Mouse (Mus musculus) liver, embryonic 14.5 days (tissue): ENCODE data around the gene Riiad1. TPM values are rescaled to one million over a fixed set of nuclear protein-coding genes. Genes with fewer than 3 reads are reported as not detected.

Source experiments
- ATAC-seq: fragments of 200-750 bp; cut with Nextera tagmentation; 2 replicates; pipeline ENCODE4 v1.8.0; 2017; ENCODE audit warnings: moderate number of reproducible peaks, mild to moderate bottlenecking, moderate library complexity; ENCODE audit not compliant: insufficient read depth
- DNase-seq, 3 experiments: peaks; one replicate each; pipeline ENCODE4 v3.0.0-alpha.2; 2012 to 2013; ENCODE audit warnings: low read depth in 3 of 3, low spot score in 3 of 3
- H3K27ac ChIP-seq: fragments of 300-500 bp; sonication (generic); 2 replicates; pipeline ENCODE4 v1.5.1; 2014; ENCODE audit warnings: moderate library complexity, mild to moderate bottlenecking, control low read depth, inconsistent platforms
- H3K27me3 ChIP-seq: fragments of 300-500 bp; sonication (generic); 2 replicates; pipeline ENCODE4 v1.6.1; 2014; ENCODE audit warnings: mild to moderate bottlenecking, low read length, moderate library complexity; ENCODE audit not compliant: control insufficient read depth, insufficient read depth
- H3K36me3 ChIP-seq: fragments of 300-500 bp; sonication (generic); replicated peaks from 2 replicates; pipeline ENCODE4 v1.6.1; 2014; ENCODE audit warnings: low read depth; ENCODE audit not compliant: control insufficient read depth, insufficient read depth
- H3K4me1 ChIP-seq, 2 experiments: fragments of 200-500 bp in 1 of 2; fragments of 300-500 bp in 1 of 2; sonication (generic) in 1 of 2; replicated peaks; 2 replicates each; pipeline ENCODE4 v1.6.1; 2012 to 2014; ENCODE audit warnings: antibody characterized with exemption in 1 of 2, inconsistent platforms in 1 of 2, low read length in 1 of 2; ENCODE audit not compliant: control insufficient read depth in 2 of 2, insufficient read depth in 2 of 2
- H3K4me2 ChIP-seq: fragments of 300-500 bp; sonication (generic); 2 replicates; pipeline ENCODE4 v1.6.1; 2014; ENCODE audit warnings: low read depth, mild to moderate bottlenecking, control low read depth, moderate library complexity
- H3K4me3 ChIP-seq, 2 experiments: fragments of 200-500 bp in 1 of 2; fragments of 300-500 bp in 1 of 2; sonication (generic) in 1 of 2; 2 replicates each; pipeline ENCODE4 v1.5.1; 2012 to 2014; ENCODE audit warnings: low read depth in 2 of 2, low read length in 2 of 2, mild to moderate bottlenecking in 2 of 2, control low read depth in 1 of 2, inconsistent platforms in 1 of 2, moderate library complexity in 1 of 2; ENCODE audit not compliant: insufficient read depth in 1 of 2
- H3K9ac ChIP-seq: fragments of 300-500 bp; sonication (generic); replicated peaks from 2 replicates; pipeline ENCODE4 v1.6.1; 2014; ENCODE audit warnings: mild to moderate bottlenecking, control low read depth, moderate library complexity
- H3K9me3 ChIP-seq: fragments of 300-500 bp; sonication (generic); 2 replicates; pipeline ENCODE4 v1.6.1; 2016; ENCODE audit warnings: low read length, mixed read lengths; ENCODE audit not compliant: control insufficient read depth
- CTCF ChIP-seq: IDR thresholded peaks from 2 replicates; pipeline ENCODE4 v1.5.1; 2016; ENCODE audit warnings: antibody characterized with exemption, low read depth, control low read depth
- EP300 ChIP-seq: IDR thresholded peaks from 2 replicates; pipeline ENCODE4 v1.6.1; 2016; ENCODE audit warnings: antibody characterized with exemption, low read depth
- WGBS: fragments of 180-500 bp; shearing (Covaris S2); extraction: QIAGEN DNeasy Blood & Tissue Kit; methylation state at CpG from one replicate; pipeline ENCODE4 v1.1.7; 2014; ENCODE audit not compliant: insufficient replicate concordance; 5-methylcytosine and 5-hydroxymethylcytosine counted together
- polyA plus RNA-seq, 2 experiments: library from polyadenylated mRNA; depleted of rRNA in 1 of 2; stranded (reverse) in 1 of 2; unstranded in 1 of 2; fragments of >200 nt; fragmentation: Nextera tagmentation in 1 of 2; extraction: Ambion mirVana in 1 of 2; gene quantifications; 2 replicates each; pipeline versions ENCODE4 v1.2.1 to v1.2.3; 2012 to 2014

Gene Riiad1
- polyA plus RNA-seq (2012; rRNA removed), result not detected in 2 replicates
- polyA plus RNA-seq (2014; fragmentation: Nextera tagmentation; extraction: Ambion mirVana), result not detected in 2 replicates

- H3K4me2 ChIP-seq, result no peak within 1 kb of the TSS
- 12% methylated on average over 16 of the region's 16 CpGs for WGBS
- DNase-seq (no peak), ATAC-seq (no peak)
- peaks cover 24% of the 10 kb centered on the region for H3K27me3 ChIP-seq
- H3K4me1 ChIP-seq, result peaks cover 0 to 4% of the 10 kb centered on the region in 2 experiments; a peak in 2 of 4 replicates
- TF ChIP-seq EP300 (no peak), CTCF (no peak)
- H3K36me3 ChIP-seq, result no peaks in the 10 kb centered on the region
- H3K9ac ChIP-seq, result no peak within 1 kb of the TSS
- no peak within 1 kb of the TSS for H3K4me3 ChIP-seq
- no peak within 1 kb of the TSS for H3K27ac ChIP-seq
- H3K9me3 ChIP-seq, result no peaks in the 10 kb centered on the region
These were observed at the start of gene Riiad1 for GRCm38 (mm10) chr3:94480291-94480884. Riiad1 (minus strand) TSS chr3:94480341.

- Histone ChIP-seq H3K27me3 (no peaks in the 10 kb centered on the region), H3K9me3 (no peaks in the 10 kb centered on the region), H3K9ac (no peak overlapping the region), H3K4me2 (no peak overlapping the region), H3K4me1 (no peaks in the 10 kb centered on the region), H3K36me3 (no peaks in the 10 kb centered on the region; the same call in 1 of the 2 replicates), H3K27ac (no peak overlapping the region), H3K4me3 (no peak overlapping the region)
- no peak for TF ChIP-seq EP300
- DNase-seq, result no peak
- no peak for ATAC-seq
- WGBS, result 68% methylated on average over 2 of the region's 2 CpGs
These were observed 46.6 kb upstream of the Riiad1 start for GRCm38 (mm10) chr3:94526731-94527130.

- no peaks in the 10 kb centered on the region for H3K9me3 ChIP-seq
- ATAC-seq, result no peak
- WGBS, result 73% methylated on average over 1 of the region's 1 CpGs
- no peak for DNase-seq
- TF ChIP-seq CTCF, result peak; percentile 43; the same call in 1 of the 2 replicates
- no peak for TF ChIP-seq EP300
- H3K4me2 ChIP-seq, result no peak overlapping the region
- H3K27ac ChIP-seq, result no peak overlapping the region
- no peak overlapping the region for H3K9ac ChIP-seq
- H3K27me3 ChIP-seq, result no peaks in the 10 kb centered on the region
- H3K36me3 ChIP-seq, result no peaks in the 10 kb centered on the region; the same call in none of the 2 replicates
- no peak overlapping the region for H3K4me3 ChIP-seq
- no peaks in the 10 kb centered on the region for H3K4me1 ChIP-seq
These were observed 26.5 kb upstream of the Riiad1 start for GRCm38 (mm10) chr3:94506664-94507063.

GRCm38 (mm10) chr3:94502243-94502642, 22.1 kb upstream of the Riiad1 start:
- H3K4me1 ChIP-seq, result no peaks in the 10 kb centered on the region
- no peaks in the 10 kb centered on the region; the same call in 1 of the 2 replicates for H3K36me3 ChIP-seq
- TF ChIP-seq EP300, result no peak
- TF ChIP-seq CTCF, result peak; percentile 77
- ATAC-seq (no peak), DNase-seq (no peak)
- no peak overlapping the region for H3K27ac ChIP-seq
- no peak overlapping the region for H3K4me2 ChIP-seq
- H3K4me3 ChIP-seq, result no peak overlapping the region
- WGBS, result 64% methylated on average over 3 of the region's 3 CpGs
- no peaks in the 10 kb centered on the region for H3K9me3 ChIP-seq
- no peak overlapping the region for H3K9ac ChIP-seq
- no peaks in the 10 kb centered on the region for H3K27me3 ChIP-seq

- no peaks in the 10 kb centered on the region for H3K4me1 ChIP-seq
- no peaks in the 10 kb centered on the region for H3K9me3 ChIP-seq
- no peaks in the 10 kb centered on the region; the same call in 1 of the 2 replicates for H3K36me3 ChIP-seq
- no peaks in the 10 kb centered on the region for H3K27me3 ChIP-seq
- no peak overlapping the region for H3K9ac ChIP-seq
- H3K4me3 ChIP-seq, result no peak overlapping the region
- H3K4me2 ChIP-seq, result no peak overlapping the region
- 58% methylated on average over 4 of the region's 4 CpGs for WGBS
- ATAC-seq (no peak), DNase-seq (no peak)
- TF ChIP-seq EP300 (no peak), CTCF (no peak)
- no peak overlapping the region for H3K27ac ChIP-seq
These were observed 17.0 kb upstream of the Riiad1 start for GRCm38 (mm10) chr3:94497162-94497561.
